Mouse (Mus musculus) lung, adult 2 months (tissue): Measurements from ENCODE around the gene Hdac5.

Source experiments
- CTCF ChIP-seq: fragments of 200-500 bp; IDR thresholded peaks from 2 replicates; pipeline ENCODE4 v1.5.1; 2011; ENCODE audit warnings: mild to moderate bottlenecking, low read length, control low read depth; ENCODE audit not compliant: insufficient read depth
- POLR2A ChIP-seq: fragments of 200-500 bp; IDR thresholded peaks from 2 replicates; pipeline ENCODE4 v1.6.1; 2011; ENCODE audit warnings: low read depth, mild to moderate bottlenecking, control low read depth, low read length, borderline replicate concordance; ENCODE audit errors: extremely low read depth

DNA sequence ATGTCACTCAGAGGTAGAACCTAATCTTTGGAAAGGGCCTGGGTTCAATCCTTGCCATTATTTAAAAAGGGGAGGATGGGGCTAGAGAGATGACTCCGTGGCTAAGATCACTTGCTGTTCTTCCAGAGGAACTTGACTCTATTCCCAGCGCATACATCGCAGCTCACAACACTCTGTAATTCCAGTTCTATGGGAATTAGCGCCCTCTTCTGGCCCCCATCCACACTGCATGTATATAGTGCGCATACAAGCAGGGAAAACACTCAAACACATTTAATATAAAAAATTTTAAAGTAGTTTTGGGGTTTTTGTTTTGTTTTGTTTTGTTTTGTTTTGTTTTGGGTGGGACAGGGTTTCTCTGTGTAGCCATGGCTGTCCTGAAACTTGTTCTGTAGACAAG, 11.9 kb upstream of the Hdac5 start:
- no peak for TF ChIP-seq POLR2A
- TF ChIP-seq CTCF = no peak
